Mouse (Mus musculus) left cerebral cortex, adult 2 months (tissue): ENCODE data around the gene Olfr554. TPM values are rescaled to one million over a fixed set of nuclear protein-coding genes. Genes with fewer than 3 reads are reported as not detected.
"Not testable (repeated sequence)": the region's sequence is repeated elsewhere in the genome, so short reads cannot be mapped to it uniquely, and the experiment has no call there.

ENCODE experiments used
- DNase-seq, 2 experiments: peaks; one replicate each; pipeline ENCODE4 v3.0.0; 2021 to 2022; ENCODE audit warnings: low spot score in 2 of 2, mixed read lengths in 1 of 2; ENCODE audit errors: extremely low spot score in 1 of 2
- H3K27ac ChIP-seq: fragments of 200-600 bp; 2 replicates; pipeline ENCODE4 v1.8.1; 2022
- H3K4me3 ChIP-seq: fragments of 200-600 bp; 2 replicates; pipeline ENCODE4 v1.8.1; 2022
- CTCF ChIP-seq: fragments of 200-600 bp; IDR thresholded peaks from 2 replicates; pipeline ENCODE4 v1.8.1; 2022; ENCODE audit warnings: antibody characterized with exemption, mild to moderate bottlenecking, moderate library complexity
- intact Hi-C: fragments of 180-260 bp; cut with DNase I; formaldehyde crosslinking; loops from one replicate; pipeline ENCODE4 v1.15.1; 2025
- long read RNA-seq, 2 experiments: library from polyadenylated mRNA; stranded (forward); transcript quantifications; one replicate each; pipeline ENCODE4 v2.0.0; 2021; ENCODE audit warnings: borderline mapping rate in 2 of 2
- total RNA-seq, 2 experiments: library from RNA; stranded (reverse); gene quantifications; 2 replicates each; pipeline ENCODE4 v1.2.3; 2021

Gene Olfr554
- not detected for total RNA-seq
- long read RNA-seq, experiment 1, result 0 reads
- long read RNA-seq, experiment 2, result 0 reads

- Histone ChIP-seq H3K4me3 (no peak within 1 kb of the TSS), H3K27ac (no peak within 1 kb of the TSS)
- intact Hi-C loops, result no loop called here
- DNase-seq, result no peak
- TF ChIP-seq CTCF, result no peak
These were observed at the start of gene Olfr554 for GRCm38 (mm10) chr7:102638132-102638531. TSS of gene Olfr554 (plus strand) at chr7:102638432.

DNA sequence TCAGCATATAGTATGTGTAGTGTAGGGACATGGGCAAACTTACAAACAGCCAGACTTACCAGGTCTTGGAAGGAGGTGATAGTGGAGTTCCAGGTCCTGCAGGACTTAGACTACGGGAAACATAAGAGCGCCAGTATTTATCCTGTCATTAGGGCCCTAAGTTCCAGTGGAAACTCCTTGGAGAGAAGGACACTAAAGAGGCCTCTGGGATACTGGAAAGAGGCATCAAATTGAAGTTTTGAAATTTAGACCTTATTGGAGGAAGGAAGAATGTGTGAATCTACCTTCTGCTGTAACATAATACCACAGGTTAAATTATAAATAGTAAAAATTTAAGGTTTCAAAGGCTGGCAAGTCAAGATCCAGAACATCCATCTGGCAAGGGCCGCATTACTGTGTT is 46.4 kb upstream of the Olfr554 start, which contains the start of gene Olfr551:
Gene Olfr551 (minus strand): TSS at position 101 of the 400 bp plus-strand sequence.
- Histone ChIP-seq H3K27ac (no peak within 1 kb of the TSS), H3K4me3 (no peak within 1 kb of the TSS)
- intact Hi-C loops, result no loop called here
- no peak for TF ChIP-seq CTCF
- DNase-seq, result no peak

- TF ChIP-seq CTCF, result no peak
- no peak for DNase-seq
- intact Hi-C loops, result no loop called here
- no peak within 1 kb of the TSS for H3K4me3 ChIP-seq
- H3K27ac ChIP-seq, result no peak within 1 kb of the TSS
These were observed 40.7 kb upstream of the Olfr554 start, which contains the start of gene Olfr552 for GRCm38 (mm10) chr7:102597378-102598031. TSS of gene Olfr552 (plus strand) at chr7:102597770.

DNA sequence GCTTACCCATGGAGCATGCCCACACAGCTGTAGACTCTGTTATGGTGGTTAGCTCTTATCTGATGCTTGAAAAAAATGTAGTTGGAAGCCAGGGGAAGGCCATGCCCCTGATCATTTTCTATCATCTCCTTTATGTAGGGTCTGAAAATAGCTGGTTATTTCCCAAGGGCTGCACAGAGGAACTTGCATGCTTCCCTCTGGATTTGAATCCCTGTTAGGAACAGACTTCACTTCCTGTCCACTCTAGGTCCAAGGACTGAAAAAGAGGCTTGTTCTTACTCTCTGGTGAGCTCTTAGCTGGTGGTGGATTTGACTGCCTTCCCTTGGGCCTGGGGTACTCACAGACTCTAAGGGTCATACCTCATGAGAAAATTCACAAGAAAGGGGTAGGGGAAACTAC is 20.1 kb upstream of the Olfr554 start, which contains the start of gene Olfr553:
Gene Olfr553 (minus strand): TSS at position 101 of the 400 bp plus-strand sequence.
- intact Hi-C loops, result no loop called here
- Histone ChIP-seq H3K27ac (no peak within 1 kb of the TSS), H3K4me3 (no peak within 1 kb of the TSS)
- no peak for TF ChIP-seq CTCF
- DNase-seq, result no peak

DNA sequence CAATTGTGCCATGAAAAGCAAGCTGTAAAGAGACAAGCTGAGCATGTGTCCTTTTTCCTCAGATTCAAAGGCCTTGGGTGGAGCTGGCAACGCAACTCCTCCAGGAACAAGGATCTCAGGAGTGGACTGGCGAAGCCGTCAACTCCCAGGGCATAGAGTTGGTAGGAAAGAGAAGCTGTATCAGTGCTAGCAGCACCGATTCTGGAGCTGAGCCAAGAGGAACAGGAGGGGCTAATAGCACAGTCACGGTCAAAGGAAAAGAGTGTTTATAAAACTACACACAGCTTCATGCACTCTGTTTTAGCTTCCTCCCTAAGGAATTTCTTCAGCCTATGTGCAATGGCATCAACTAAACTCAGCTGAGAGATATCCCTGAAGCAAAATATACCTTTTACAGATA is 18.6 kb upstream of the Olfr554 start:
- H3K27ac ChIP-seq, result no peak overlapping the region
- intact Hi-C loops, result no loop called here
- no peak for TF ChIP-seq CTCF
- DNase-seq, result no peak
- no peak overlapping the region for H3K4me3 ChIP-seq

- H3K27ac ChIP-seq, intact Hi-C loops, H3K4me3 ChIP-seq, DNase-seq: not testable (repeated sequence)
These were observed 17.9 kb upstream of the Olfr554 start for GRCm38 (mm10) chr7:102620368-102620767.

DNA sequence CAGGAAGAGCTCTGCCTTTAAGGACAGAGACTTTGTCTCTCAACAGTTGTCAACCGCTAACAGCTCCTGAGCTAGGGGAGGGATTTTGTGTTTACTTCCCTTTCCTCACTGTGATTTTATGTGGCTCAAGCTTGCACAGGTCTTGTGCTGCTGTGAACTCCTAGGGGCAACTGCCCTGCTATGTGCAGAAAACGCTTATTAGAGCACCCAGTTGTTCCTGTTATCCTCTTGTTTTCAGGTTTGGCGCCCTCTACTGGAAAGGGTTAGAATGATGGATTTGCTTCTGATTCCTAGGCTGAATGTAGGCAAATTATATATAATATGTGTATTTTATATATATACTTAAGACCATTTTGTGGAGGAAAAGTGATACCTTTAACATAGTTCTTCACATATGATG is 1.6 kb upstream of the Olfr554 start:
- peak; percentile 59 for TF ChIP-seq CTCF
- DNase-seq, result peak in 1 of 2 experiments; percentile 18
- Histone ChIP-seq H3K27ac (no peak overlapping the region), H3K4me3 (no peak overlapping the region)
- intact Hi-C loops, result loop anchor here (1.0 kb wide), 1 partner anchor 123 kb away; no protein-coding TSS in a partner anchor

DNA sequence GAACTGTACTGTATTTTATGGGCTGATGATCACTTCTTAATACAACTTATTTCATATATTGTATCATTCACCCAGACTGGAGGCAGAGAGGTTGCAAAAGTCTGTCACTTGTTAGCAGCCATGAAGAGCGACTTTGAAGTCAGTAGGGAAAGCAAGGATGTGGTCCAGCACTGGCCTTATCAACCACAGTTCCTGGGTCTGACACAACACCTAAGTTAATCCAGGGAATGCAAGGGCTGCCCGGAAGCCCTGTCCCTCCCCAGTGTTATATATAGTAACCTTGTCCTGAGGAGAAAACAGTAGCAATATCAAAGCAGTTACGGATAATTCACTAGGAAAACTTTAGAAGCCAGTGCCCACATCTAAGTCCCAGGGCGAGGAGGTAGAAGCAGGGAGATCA is 6.7 kb downstream of the Olfr554 start:
- DNase-seq, H3K27ac ChIP-seq, intact Hi-C loops, H3K4me3 ChIP-seq: not testable (repeated sequence)

GRCm38 (mm10) chr7:102658523-102658922 is 20.3 kb downstream of the Olfr554 start, which contains the start of gene Olfr555:
TSS of gene Olfr555 (plus strand) at chr7:102658823.
- no peak for DNase-seq
- Histone ChIP-seq H3K27ac (no peak within 1 kb of the TSS), H3K4me3 (no peak within 1 kb of the TSS)
- TF ChIP-seq CTCF, result no peak
- intact Hi-C loops, result no loop called here

GRCm38 (mm10) chr7:102664599-102664998 is 26.4 kb downstream of the Olfr554 start, which contains the start of gene Olfr556:
TSS of gene Olfr556 (plus strand) at chr7:102664899.
- DNase-seq, result no peak
- intact Hi-C loops, result loop anchor here (2.0 kb wide), 2 partner anchors 254 to 1142 kb away; no protein-coding TSS in a partner anchor
- no peak for TF ChIP-seq CTCF
- Histone ChIP-seq H3K27ac (no peak within 1 kb of the TSS), H3K4me3 (no peak within 1 kb of the TSS)

- TF ChIP-seq CTCF, result peak; percentile 77
- DNase-seq, result no peak
- intact Hi-C loops, result loop anchor here (2.0 to 5.0 kb wide), 3 partner anchors 253 to 1207 kb away; no protein-coding TSS in a partner anchor
- Histone ChIP-seq H3K27ac (no peak overlapping the region), H3K4me3 (no peak overlapping the region)
These were observed 27.1 kb downstream of the Olfr554 start for GRCm38 (mm10) chr7:102665378-102665777.

GRCm38 (mm10) chr7:102676225-102676624 is 38.0 kb downstream of the Olfr554 start:
- TF ChIP-seq CTCF, result no peak
- no peak overlapping the region for H3K4me3 ChIP-seq
- intact Hi-C loops, result no loop called here
- no peak overlapping the region for H3K27ac ChIP-seq
- DNase-seq, result no peak

GRCm38 (mm10) chr7:102681916-102682315 is 43.7 kb downstream of the Olfr554 start:
- Histone ChIP-seq H3K4me3 (no peak overlapping the region), H3K27ac (no peak overlapping the region)
- no peak for DNase-seq
- intact Hi-C loops, result no loop called here
- TF ChIP-seq CTCF, result no peak
